Mouse (Mus musculus): ENCODE results near the gene Olfr1202.

DNA sequence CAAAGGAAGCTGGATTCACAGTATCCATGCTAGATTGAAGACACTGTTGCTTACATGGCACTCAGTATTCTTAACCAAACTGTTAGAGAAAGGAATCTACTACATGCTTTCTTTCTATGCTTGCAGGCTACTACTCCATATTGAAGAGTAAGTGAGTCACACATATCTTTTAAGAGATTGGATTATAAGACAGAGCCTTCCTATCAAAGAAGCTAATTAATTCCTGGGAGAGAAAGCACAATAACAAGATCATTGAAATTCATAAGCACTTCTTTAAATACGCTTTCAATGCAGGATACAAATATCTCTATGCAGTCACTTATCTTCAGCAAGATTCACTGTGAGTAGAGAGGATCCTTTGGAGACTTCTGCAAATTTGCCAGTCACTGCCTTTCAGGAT lies at the start of gene Olfr1202:
- TF ChIP-seq CTCF (IDR thresholded peaks at IDR 0.05; ENCODE audit: control insufficient read depth, insufficient read depth, insufficient replicate concordance, low read depth, low read length) (no peak), POLR2A (IDR thresholded peaks at IDR 0.05; ENCODE audit: control insufficient read depth, low read depth, low read length) (no peak)
